Mouse (Mus musculus): ENCODE results near the gene Fzd4. TPM values are rescaled to one million over a fixed set of nuclear protein-coding genes. Genes with fewer than 3 reads are reported as not detected.
A peak's percentile ranks its signal among the peaks of the same experiment; 100 is the strongest.

Gene Fzd4
- total RNA-seq, 2 experiments from 2014 or later: 6.1 to 7.6 TPM

- DNase-seq (ENCODE audit: low spot score in 2 of 2): no peak
These were observed 3.4 kb upstream of the Fzd4 start for GRCm38 (mm10) chr7:89400721-89401120.

- no peak for DNase-seq (ENCODE audit: low spot score in 2 of 2)
These were observed 2.9 kb upstream of the Fzd4 start for GRCm38 (mm10) chr7:89401136-89401858.

- DNase-seq (ENCODE audit: low spot score in 2 of 2): no peak
These were observed 2.2 kb upstream of the Fzd4 start for GRCm38 (mm10) chr7:89401936-89402335.

- DNase-seq (ENCODE audit: low spot score in 2 of 2): peak; percentile 40 to 66
These were observed 842 bp upstream of the Fzd4 start for GRCm38 (mm10) chr7:89403053-89403972.

GRCm38 (mm10) chr7:89404734-89405440, 732 bp downstream of the Fzd4 start:
- DNase-seq (ENCODE audit: low spot score in 2 of 2): peak in 1 of 2 experiments; percentile 10

- no peak for DNase-seq (ENCODE audit: low spot score in 2 of 2)
These were observed 1.9 kb downstream of the Fzd4 start for GRCm38 (mm10) chr7:89406011-89406410.

GRCm38 (mm10) chr7:89407006-89407940, 3.1 kb downstream of the Fzd4 start:
- no peak for DNase-seq (ENCODE audit: low spot score in 2 of 2)

- DNase-seq (ENCODE audit: low spot score in 2 of 2): no peak
These were observed 6.1 kb downstream of the Fzd4 start for GRCm38 (mm10) chr7:89410294-89410693.

GRCm38 (mm10) chr7:89411346-89411745, 7.2 kb downstream of the Fzd4 start:
- no peak for DNase-seq (ENCODE audit: low spot score in 2 of 2)

GRCm38 (mm10) chr7:89412094-89412493, 7.9 kb downstream of the Fzd4 start:
- no peak for DNase-seq (ENCODE audit: low spot score in 2 of 2)

GRCm38 (mm10) chr7:89416027-89416426, 11.9 kb downstream of the Fzd4 start:
- DNase-seq (ENCODE audit: low spot score in 2 of 2): no peak

GRCm38 (mm10) chr7:89417707-89418106, 13.6 kb downstream of the Fzd4 start:
- DNase-seq (ENCODE audit: low spot score in 2 of 2): no peak

- DNase-seq (ENCODE audit: low spot score in 2 of 2): no peak
These were observed 14.0 kb downstream of the Fzd4 start for GRCm38 (mm10) chr7:89418127-89418653.

GRCm38 (mm10) chr7:89418917-89419679, 14.9 kb downstream of the Fzd4 start:
- DNase-seq (ENCODE audit: low spot score in 2 of 2): peak in 1 of 2 experiments; percentile 35

- no peak for DNase-seq (ENCODE audit: low spot score in 2 of 2)
These were observed 17.1 kb downstream of the Fzd4 start for GRCm38 (mm10) chr7:89421294-89421693.

- no peak for DNase-seq (ENCODE audit: low spot score in 2 of 2)
These were observed 18.5 kb downstream of the Fzd4 start for GRCm38 (mm10) chr7:89422650-89423049.

- DNase-seq (ENCODE audit: low spot score in 2 of 2): no peak
These were observed 19.0 kb downstream of the Fzd4 start for GRCm38 (mm10) chr7:89423194-89423593.

GRCm38 (mm10) chr7:89423688-89424255, 19.6 kb downstream of the Fzd4 start:
- DNase-seq (ENCODE audit: low spot score in 2 of 2): no peak

- DNase-seq (ENCODE audit: low spot score in 2 of 2): no peak
These were observed 20.5 kb downstream of the Fzd4 start for GRCm38 (mm10) chr7:89424659-89425058.
